ENCODE assay signal across 9 mouse cellular contexts in genomic region chr2:74762522-74763244, GRCm38 (mm10). TPM values are rescaled to one million over a fixed set of nuclear protein-coding genes. Genes with fewer than 3 reads are reported as not detected.
DNase-seq lines count a peak whose midpoint lies in the region; ATAC-seq lines count a peak whose summit lies in the region.
"Had no signal": no experiment of that assay in that cellular context is flagged by ENCODE, and none has a peak within 500 bp of the region (broad histone marks: within the 10 kb centered on the region; RNA-seq: fewer than 3 reads in every experiment).

Gene Hoxd1 (plus strand): TSS chr2:74762980.

- under 1% methylated on average over 61 of the region's 61 CpGs for WGBS in embryonic facial prominence, embryonic 12.5 days
- WGBS in hindbrain, embryonic 13.5 days: 1% methylated on average over 47 of the region's 61 CpGs
- under 1% methylated on average over 59 of the region's 61 CpGs for WGBS in limb, embryonic 15.5 days

- H3K4me1 ChIP-seq in embryonic facial prominence, embryonic 12.5 days: peaks cover 15% of the 10 kb centered on the region
- H3K4me1 ChIP-seq in hindbrain, embryonic 13.5 days (replicated peaks): peaks cover 17% of the 10 kb centered on the region
- H3K4me1 ChIP-seq in limb, embryonic 15.5 days: peaks cover 21% of the 10 kb centered on the region

- no peak within 1 kb of the TSS for H3K27ac ChIP-seq in embryonic facial prominence, embryonic 12.5 days
- no peak within 1 kb of the TSS for H3K27ac ChIP-seq in hindbrain, embryonic 13.5 days
- no peak within 1 kb of the TSS for H3K27ac ChIP-seq in limb, embryonic 15.5 days

- no peaks in the 10 kb centered on the region for H3K9me3 ChIP-seq in embryonic facial prominence, embryonic 12.5 days
- H3K9me3 ChIP-seq in hindbrain, embryonic 13.5 days: no peaks in the 10 kb centered on the region
- H3K9me3 ChIP-seq in limb, embryonic 15.5 days: no peaks in the 10 kb centered on the region

- H3K27me3 ChIP-seq in embryonic facial prominence, embryonic 12.5 days: peaks cover 87% of the 10 kb centered on the region
- H3K27me3 ChIP-seq in hindbrain, embryonic 13.5 days: peaks cover 87% of the 10 kb centered on the region
- peaks cover 84% of the 10 kb centered on the region for H3K27me3 ChIP-seq in limb, embryonic 15.5 days

- intact Hi-C loops in left cerebral cortex, postnatal 36 days (cut with DNase I): no loop called here

- H3K9ac ChIP-seq in embryonic facial prominence, embryonic 12.5 days: peak within 1 kb of the TSS; percentile 28
- peak within 1 kb of the TSS; percentile 69 for H3K9ac ChIP-seq in hindbrain, embryonic 13.5 days
- no peak within 1 kb of the TSS for H3K9ac ChIP-seq in limb, embryonic 15.5 days

- H3K4me2 ChIP-seq in embryonic facial prominence, embryonic 12.5 days (replicated peaks): peak within 1 kb of the TSS; percentile 91
- H3K4me2 ChIP-seq in hindbrain, embryonic 13.5 days: peak within 1 kb of the TSS; percentile 93
- H3K4me2 ChIP-seq in limb, embryonic 15.5 days: peak within 1 kb of the TSS; percentile 94

- peak within 1 kb of the TSS; percentile 47 for H3K4me3 ChIP-seq in embryonic facial prominence, embryonic 12.5 days
- H3K4me3 ChIP-seq in hindbrain, embryonic 13.5 days: peak within 1 kb of the TSS; percentile 56
- H3K4me3 ChIP-seq in limb, embryonic 15.5 days: peak within 1 kb of the TSS; percentile 47
- H3K4me3 ChIP-seq: myocyte had no signal

- ATAC-seq in embryonic facial prominence, embryonic 12.5 days (ENCODE audit: insufficient number of reproducible peaks, insufficient read depth, low FRiP score, low TSS enrichment): peak; percentile 75
- peak; percentile 90 for ATAC-seq in hindbrain, embryonic 13.5 days (ENCODE audit: low FRiP score)
- ATAC-seq in limb, embryonic 15.5 days (ENCODE audit: insufficient number of reproducible peaks, low FRiP score, low TSS enrichment, low read depth): no peak

- no peaks in the 10 kb centered on the region for H3K36me3 ChIP-seq in embryonic facial prominence, embryonic 12.5 days
- H3K36me3 ChIP-seq in hindbrain, embryonic 13.5 days: no peaks in the 10 kb centered on the region
- no peaks in the 10 kb centered on the region for H3K36me3 ChIP-seq in limb, embryonic 15.5 days

- DNase-seq in thymus, postnatal 14 days: peak; percentile 5
- DNase-seq in thymus, adult 18-20 months: no peak
- DNase-seq in retina, postnatal 1 day: peak; percentile 65
- no peak for DNase-seq in thymus, postnatal 0 days (ENCODE audit: low spot score)
- no peak for DNase-seq in left cerebral cortex, postnatal 36 days (ENCODE audit: low spot score in 2 of 2)

RNA-seq across cellular contexts. Expression of gene Hoxd1, which starts in this region (rescaled TPM):
- polyA plus RNA-seq in embryonic facial prominence, embryonic 12.5 days (2016; fragmentation: Nextera tagmentation; extraction: Ambion mirVana): 11.8 and 11.9 TPM in 2 replicates
- polyA plus RNA-seq in hindbrain, embryonic 13.5 days (2015; fragmentation: Nextera tagmentation; extraction: Ambion mirVana): 1.6 and 2.5 TPM in 2 replicates
- polyA plus RNA-seq in limb, embryonic 15.5 days (2015; fragmentation: Nextera tagmentation; extraction: Ambion mirVana): 0.26 and 0.42 TPM in 2 replicates
- not detected in 2 replicates for polyA plus RNA-seq in thymus, postnatal 0 days (2015; fragmentation: Nextera tagmentation; extraction: Ambion mirVana)
- total RNA-seq in left cerebral cortex, postnatal 36 days (2021): not detected
- polyA plus RNA-seq: myocyte had no signal

Comparison
In these comparisons a context has a peak if more than half of its experiments do, and no peak if none do; other contexts are left out.
1. DNase-seq: peak in thymus, postnatal 14 days (single experiment) and retina, postnatal 1 day (single experiment); none in thymus, adult 18-20 months (0 of 2), thymus, postnatal 0 days (single experiment) and left cerebral cortex, postnatal 36 days (0 of 2).
2. Peak in every context shown above with its lines, with median percentiles within 50 percentile points of each other: H3K4me2 ChIP-seq and H3K4me3 ChIP-seq.